Mouse (Mus musculus) Muller cell, postnatal 12 days (primary cell): ENCODE data around the gene Nudt7.
A peak's percentile ranks its signal among the peaks of the same experiment; 100 is the strongest.

Experiments used
- DNase-seq: peaks from one replicate; pipeline ENCODE4 v3.0.0-alpha.2; 2015; ENCODE audit errors: inconsistent ontology term

The Nudt7 gene

DNA sequence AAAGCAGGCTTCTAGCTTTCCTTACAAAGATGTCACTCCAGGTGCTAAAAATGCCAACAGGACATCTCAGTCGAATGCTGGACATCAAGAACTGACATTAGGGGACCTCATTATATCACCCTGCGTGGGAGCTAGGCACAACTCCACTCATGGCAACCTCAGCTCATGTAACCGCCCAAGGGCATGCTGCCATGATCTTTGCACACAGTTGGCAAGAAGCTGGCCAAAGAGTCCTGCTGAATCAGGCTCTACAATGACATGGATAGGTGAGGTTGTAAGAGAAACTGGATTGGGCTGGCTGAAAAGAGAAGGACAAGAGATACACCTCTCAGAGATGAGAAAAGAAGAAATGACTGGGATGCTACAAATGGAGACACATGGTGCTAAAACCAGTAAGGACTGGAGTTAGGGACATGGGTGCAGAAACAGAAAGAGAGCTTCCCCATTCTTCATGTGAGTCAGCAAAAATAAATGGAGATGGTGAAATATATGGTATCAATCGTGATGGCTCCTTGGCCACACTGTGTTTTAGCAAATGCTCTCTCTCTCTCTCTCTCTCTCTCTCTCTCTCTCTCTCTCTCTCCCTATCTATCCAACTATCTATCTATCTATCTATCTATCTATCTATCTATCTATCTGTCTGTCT lies 10.4 kb downstream of the Nudt7 start:
- DNase-seq = no peak

DNA sequence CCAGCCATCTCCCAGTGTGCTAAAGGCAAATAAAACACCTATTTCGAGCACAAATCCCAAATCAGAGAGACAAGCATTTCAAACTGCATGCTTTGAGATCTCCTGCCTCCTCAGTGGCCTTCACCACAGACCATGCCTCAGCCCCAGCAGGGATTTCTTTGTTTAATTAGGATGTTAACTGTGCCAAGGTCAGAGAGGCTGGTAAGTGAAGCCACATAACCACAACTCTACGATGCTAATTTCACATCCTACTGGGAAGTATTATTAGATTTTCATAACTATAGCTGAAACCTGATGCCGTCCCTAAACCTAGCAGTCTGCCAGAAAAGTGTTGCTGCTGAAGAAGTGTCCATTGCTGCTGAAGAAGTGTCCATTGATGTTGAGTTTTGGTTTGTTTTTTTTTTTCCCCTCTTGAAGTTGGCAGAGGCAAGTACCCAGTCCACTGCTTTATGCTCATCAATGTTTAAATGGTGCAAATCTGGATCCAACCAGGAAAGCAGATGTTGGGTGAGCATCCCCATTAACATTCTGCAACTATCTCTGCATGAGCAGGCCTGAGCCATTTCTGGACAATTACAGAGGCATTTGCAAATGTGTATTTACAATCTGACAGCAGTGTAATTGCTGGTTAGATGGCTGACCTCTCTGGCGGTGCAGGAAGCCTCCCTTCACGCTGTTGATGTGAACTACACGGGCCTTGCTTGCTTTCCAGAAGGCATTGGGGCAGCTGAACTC lies 20.1 kb downstream of the Nudt7 start:
- peak; percentile 86 for DNase-seq

DNA sequence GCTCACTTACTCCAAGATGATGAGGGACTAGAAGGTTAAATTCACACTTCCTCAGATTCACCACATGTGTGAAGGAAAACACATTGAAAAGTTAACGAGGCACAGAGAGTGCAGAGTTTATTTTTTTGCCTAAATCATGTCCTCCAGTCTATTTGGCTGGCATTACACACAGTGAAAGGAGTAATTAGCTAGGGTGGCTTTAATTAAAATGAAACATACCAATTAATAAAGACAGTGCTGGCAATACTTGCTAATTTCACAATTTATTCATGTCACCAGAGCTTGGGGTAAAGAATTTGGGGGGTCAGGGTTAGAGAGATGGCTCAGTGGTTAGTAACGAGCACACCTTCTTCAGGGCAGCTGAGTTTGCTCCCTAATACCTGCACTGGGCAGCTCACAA lies 25.2 kb downstream of the Nudt7 start:
- no peak for DNase-seq

DNA sequence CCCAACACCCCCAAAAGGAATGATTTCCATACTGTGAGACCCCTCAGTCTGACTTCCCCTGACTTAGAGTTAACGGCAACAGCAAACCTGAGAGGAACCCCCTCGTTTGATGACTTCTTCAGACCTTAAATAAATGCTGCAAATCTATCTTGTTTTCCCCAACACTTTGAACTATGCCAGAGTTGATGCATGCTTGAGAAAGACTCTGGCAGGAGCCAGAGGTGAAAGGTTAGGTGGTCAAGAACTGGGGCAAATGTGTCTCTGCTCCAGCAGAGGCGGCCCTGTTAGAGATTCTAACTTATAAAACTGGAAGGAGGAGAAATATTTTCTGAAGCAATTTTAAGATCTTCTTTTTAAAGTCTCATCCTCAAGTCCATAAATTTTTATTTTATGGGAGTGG lies 26.3 kb downstream of the Nudt7 start:
- DNase-seq = no peak

DNA sequence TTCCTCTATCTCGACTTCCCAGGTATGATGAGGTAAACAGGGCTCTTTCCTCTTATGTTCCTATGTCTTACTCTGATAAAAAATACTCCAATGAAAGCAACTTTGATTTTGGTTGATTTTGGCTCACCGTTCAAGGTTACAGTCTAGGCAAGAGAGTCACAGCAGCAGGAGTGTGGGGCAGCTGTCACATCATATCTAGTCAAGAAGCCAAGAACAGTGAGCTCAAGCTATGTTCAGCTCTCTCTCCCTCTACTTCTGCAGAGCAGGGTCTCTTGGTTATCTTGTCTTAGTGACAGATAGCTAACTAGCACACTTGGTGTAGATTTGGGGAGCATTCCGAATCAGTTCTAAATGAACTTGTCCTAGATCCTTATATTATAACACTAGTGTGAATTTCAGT lies 30.5 kb downstream of the Nudt7 start:
- DNase-seq = no peak

DNA sequence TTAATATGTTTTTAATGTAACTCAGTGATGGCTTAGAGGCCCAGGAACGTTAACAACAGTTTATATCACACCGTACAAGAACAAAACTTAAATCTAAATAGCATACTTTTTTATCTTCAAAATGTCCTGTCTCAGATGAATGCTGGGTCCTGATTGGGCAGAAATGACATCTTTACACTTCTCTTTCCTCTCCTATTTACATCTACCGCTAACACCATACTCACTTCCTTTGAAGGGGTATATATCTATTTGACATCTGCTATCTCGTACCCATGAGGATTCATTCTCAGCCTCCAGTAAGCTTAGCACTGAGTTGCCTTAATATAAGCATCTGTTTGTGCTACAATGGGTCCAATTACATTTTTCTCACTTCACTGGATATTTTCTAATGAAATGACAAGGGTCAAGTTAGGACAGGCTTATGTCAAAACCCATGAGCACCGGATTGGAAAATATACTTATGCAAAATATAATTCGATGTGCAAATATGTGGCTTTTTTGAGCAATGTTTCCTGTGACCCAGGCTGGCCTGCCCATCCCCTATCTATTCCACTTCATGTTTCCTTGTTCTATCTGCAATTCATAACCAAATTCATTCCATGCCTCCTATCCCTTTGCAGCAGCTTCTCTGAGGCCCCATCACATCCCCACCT lies 31.2 kb downstream of the Nudt7 start:
- peak; percentile 58 for DNase-seq

DNA sequence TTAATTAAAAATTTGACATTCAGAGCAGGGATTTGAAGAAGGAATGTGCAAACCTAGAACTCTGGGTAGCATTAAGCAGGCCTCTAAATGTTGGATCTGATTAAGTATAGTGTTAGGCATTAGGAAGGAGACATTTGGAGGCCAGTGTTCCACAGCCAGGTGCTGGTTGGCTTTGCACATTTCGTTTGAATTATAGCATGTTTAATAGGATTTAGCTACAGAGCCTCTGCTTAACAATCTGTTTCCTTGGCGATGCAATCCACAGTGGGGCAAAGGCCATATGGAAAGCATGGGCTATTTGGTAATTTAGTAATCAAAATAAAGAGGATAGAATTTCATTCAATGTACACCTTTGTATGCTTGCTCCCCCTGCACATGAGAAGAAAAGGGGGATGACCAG lies 32.4 kb downstream of the Nudt7 start:
- DNase-seq = no peak

DNA sequence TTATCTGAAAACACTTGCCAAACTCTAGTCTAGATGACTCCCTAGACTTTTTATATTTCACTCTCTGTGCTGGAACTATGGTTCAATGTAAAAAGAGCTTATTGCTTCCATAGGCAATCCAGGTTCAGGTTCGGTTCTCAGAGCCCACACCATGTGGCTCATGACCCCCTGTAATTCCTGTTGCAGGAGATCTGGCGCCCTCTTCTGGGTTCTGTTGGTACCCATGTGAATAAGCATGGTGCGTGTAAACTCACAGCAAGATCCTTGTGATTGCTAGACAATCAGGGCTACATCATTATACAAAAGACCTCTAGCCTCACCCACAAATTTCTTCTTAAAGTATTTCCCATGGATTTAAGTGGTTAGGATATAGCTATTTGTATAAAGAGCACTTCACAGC lies 43.4 kb downstream of the Nudt7 start:
- no peak for DNase-seq

DNA sequence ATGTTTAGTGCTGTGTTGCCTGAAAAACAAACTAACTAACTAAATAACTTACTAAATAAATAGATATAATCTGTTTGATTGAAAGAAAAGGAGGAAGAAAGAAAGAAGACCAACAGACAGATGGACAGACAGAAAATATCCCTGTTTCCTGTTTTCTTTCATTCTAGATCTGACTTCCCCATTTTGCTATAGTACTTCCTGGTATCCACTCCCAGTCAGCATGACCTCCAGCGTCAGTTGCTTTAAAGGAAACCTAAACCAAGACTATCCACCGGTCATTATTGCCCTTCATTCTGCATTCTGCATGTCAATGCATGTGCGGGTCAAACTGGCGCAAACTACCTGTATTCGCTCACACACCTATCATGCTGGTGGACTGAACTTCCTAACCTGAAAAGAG lies 60.0 kb downstream of the Nudt7 start:
- DNase-seq = no peak

DNA sequence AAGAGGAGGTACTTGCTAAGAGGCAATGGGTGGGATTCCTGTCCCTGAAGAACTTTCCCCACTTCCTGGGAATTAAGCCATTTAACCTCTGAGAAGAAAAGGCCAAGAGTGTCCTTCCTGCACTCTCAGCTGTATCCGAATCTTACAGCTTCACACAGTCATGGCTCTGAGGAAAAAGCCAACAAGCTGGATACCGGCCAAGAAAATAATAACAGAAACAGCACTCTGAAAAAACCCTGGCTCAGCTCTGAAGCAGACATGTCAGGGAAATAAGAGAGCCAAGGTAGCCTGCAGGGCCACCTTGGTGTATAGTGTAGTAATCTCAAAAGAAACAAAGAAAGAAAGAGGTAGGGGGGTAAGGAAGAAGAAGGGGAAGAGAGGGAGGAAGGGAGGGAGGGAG lies 65.6 kb downstream of the Nudt7 start:
- no peak for DNase-seq
